Mouse (Mus musculus) lung, adult 2 months (tissue): Measurements from ENCODE around the gene Gm20388.

Source experiments
- CTCF ChIP-seq: fragments of 200-500 bp; IDR thresholded peaks from 2 replicates; pipeline ENCODE4 v1.5.1; 2011; ENCODE audit warnings: mild to moderate bottlenecking, low read length, control low read depth; ENCODE audit not compliant: insufficient read depth
- POLR2A ChIP-seq: fragments of 200-500 bp; IDR thresholded peaks from 2 replicates; pipeline ENCODE4 v1.6.1; 2011; ENCODE audit warnings: low read depth, mild to moderate bottlenecking, control low read depth, low read length, borderline replicate concordance; ENCODE audit errors: extremely low read depth

- TF ChIP-seq CTCF, result no peak
- TF ChIP-seq POLR2A, result no peak
These were observed 595.1 kb downstream of the Gm20388 start for GRCm38 (mm10) chr8:120505619-120506310.
